Mouse (Mus musculus): ENCODE results near the gene Srms.
"Not testable (repeated sequence)": the region's sequence is repeated elsewhere in the genome, so short reads cannot be mapped to it uniquely, and the experiment has no call there.

The Srms gene

DNA sequence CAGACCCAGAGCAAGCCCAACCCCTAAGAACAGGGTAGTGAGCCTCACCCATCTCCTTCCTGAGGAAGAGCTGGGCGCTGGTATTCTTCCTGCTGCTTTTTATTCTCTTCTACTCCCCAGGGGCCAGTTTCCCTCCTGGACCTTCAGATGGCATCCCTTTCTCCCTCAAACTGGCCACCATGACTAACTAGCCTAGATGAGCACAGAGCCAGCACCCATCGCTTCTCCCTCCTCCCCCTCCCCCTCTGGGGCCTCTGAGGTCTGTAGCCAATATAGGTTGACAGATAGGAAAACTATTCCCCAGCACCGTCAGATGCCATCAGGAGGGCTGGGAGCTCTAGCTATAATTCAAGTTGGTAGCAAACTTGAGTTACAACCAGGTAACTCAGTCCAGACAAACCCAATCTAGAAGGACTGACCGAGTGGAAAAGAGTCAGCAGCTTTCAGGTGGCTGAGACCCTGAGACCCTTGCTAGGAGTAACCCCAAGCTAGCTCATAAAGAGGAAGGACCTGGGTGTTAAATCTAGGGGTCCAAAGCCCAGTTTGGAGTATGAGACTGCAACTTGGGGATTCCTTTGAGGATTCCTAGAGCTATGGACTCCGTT is 6.0 kb upstream of the Srms start:
- DNase-seq, result no peak

DNA sequence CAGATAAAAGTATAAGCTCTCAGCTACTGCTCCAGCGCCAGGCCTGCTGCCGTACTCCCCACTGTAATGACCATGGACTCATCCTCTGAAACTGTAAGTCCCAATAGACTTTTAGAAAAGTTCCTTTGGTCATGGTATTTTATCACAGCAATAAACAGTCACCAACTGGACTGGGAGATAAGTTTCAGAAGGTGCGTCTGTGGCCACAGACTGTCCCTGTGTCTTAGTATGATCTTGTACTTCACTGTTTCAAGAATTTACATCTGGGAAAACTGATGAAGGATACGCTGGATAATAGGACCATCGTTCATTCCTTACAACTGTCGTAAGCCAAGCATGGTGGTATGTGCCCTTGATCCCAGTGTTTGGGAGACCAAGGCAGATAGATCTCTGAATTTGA is 3.1 kb upstream of the Srms start:
- DNase-seq, result no peak

DNA sequence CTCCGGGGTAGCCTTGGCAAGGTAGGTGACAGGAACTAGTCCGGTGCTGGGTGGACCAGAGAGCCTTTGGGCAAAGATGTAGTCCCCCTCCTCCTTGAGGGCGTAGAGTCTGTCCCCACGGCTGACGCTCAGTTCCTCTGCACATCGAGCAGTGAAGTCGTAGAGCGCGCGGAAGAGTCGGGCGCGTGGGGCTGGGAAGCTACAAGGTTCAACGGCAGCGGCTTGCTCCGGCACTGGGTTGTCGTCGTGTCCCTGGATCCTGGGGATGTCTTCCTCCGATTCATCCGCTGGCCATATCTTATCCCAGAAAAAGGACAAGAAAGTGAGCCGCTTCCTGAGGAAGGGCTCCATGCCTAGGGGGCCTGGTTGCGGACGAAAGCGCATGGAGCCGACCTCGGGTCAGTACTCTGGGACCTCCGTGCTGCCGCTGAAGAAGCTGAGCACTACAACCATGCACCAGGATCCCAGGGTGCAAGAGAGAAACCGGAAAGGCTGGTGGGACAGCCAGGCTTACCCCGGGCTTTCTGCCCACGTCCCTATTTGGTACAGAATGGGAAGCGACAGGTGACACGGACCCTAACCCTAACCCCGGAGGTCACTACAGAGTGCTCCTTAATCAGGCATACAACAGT is 480 bp downstream of the Srms start:
- no peak for DNase-seq

DNA sequence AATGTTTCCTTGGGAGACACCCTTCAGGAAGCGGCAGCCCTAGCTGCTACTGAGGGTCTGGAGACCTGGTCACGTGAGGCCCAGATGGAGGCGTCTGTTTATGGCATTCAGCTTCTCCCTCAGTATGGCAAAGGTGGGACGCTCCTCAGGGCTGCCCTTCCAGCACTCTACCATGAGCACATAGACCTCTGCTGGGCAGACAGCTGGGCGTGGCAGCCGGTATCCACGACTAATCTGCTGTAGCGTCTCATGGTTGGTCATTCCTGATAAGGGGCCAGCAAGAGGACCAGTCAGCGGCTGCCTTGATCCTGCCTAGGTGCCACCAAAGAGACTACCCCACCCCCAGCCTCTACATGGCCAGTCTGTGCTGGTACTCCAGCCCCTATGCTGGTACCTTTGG is 6.9 kb downstream of the Srms start:
- DNase-seq, result no peak

DNA sequence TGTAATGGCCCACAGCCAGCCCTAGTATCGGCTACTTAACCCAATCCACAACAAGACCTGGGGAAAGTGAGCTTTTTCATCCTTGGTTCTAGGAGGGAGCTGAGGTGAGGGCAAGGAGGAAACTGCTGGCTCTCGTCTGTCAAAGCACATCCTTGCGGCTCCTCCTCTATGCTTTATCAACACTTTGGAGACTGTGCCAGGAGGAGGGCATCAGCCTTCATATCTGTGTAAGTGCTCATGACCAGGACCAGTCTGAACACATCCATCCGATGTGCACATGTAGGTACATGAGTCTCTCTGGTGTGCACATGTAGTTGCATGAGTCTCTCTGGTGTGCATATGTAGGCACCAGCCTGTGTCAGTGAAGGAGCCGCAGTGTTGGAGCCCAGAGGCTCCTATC is 7.3 kb downstream of the Srms start:
- DNase-seq, result no peak

DNA sequence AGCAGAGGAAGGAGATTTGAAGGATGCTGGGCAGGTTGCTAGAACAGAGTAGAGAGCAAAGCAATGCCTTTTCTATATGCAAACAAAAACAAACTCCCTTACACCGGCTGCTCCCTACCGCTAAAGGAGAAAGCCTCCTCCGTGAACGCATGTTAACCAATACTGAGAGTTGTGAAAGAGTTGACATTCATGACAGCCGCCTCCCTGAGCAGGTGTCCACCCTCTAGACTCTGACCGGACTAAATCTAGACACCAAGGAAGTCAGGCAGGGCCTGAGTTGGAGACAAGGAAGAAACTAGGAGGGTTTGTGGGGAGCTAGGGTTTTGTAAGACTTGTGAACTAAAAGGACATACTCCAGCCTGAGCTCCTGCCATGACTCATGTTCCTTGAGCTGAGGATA is 10.1 kb downstream of the Srms start:
- DNase-seq, result no peak

DNA sequence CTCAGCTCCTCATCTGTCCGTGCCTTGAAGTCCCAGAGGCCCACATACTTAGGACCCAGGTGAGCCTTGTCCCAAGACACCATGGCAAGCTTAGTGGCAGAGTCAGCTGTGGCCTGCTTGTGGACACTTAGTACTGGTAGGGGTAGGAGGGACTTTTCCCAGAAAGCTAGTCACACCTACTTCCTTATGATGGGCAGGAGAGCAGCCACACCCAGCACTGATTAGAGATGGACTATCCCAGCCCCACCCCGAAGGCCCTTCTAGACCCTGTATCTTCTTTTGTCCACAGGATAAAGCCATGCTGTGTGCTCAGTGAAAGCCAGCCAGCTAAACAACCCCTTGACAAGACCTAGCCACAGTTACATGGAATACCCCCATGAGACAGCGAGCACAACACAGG is 10.6 kb downstream of the Srms start, which contains the start of gene Ptk6:
Gene Ptk6 (minus strand): TSS at position 368 of the 400 bp plus-strand sequence.
- DNase-seq, result no peak

DNA sequence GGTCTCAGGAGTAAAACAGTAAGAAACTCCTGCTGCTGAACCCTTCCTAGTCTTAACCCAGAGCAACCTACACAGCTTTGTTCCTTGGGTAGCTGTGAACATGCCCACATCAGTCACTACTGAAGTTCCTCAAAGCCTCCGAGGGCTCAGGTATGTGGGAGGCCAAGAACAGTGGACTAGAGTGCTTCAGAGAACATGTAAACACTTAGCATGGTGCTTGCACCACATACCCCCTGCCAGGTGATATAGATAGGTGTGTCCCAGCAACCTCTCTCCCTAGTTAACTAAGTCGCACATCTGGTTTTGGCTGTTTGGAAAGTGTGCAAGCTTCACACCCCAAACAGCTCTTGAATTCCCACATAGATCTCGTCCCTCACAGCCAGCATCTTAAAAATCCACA is 11.4 kb downstream of the Srms start:
- DNase-seq, result no peak

DNA sequence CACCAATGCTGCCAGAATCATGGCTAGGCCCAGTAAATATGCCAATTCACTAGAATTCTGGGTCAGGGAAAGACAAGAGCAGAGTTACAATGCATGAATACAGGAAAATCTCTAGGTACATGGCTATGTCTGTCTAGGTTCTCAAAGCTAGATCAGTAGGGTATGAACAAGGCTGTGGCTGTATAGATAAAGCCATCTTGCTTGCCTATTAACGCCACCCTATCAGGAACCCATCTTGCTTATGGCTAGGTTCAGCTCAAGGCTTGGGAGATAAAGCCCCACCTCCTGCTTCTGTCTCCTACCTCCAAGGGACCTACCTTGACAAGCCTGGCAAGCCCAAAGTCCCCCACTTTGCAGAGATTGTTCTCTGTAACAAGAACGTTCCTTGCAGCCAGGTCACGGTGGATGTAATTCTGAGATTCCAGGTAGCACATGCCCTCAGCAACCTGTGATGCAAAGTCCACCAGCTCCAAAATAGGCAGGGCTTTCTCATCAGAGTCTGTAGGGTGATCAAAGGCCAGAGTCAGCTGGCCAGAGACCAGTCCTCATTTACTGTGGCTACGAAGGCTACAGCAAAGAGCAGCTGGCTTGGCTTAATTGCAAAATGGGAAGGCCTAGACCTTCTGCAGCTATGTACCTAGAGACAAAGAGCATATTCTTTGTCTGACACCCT is 16.2 kb downstream of the Srms start:
- DNase-seq, result no peak

DNA sequence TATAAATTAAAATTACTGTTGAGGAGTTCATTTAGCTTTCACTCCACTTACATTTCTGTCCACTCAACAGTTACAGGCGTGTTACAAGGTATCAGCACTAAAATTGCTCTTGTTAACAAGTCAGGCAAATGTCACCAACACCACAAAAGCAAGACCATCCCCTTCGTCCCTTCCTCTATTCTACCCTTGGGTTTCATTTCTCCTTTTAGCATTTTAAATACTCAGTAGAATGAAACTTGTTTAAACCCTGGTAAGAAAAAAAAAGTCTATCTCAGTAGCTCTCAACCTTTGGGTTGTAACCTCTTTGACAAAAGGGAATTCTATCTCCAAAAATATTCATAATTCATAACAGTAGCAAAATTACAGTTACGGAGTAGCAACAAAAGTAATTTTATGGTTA is 19.9 kb downstream of the Srms start:
- DNase-seq, result no peak

DNA sequence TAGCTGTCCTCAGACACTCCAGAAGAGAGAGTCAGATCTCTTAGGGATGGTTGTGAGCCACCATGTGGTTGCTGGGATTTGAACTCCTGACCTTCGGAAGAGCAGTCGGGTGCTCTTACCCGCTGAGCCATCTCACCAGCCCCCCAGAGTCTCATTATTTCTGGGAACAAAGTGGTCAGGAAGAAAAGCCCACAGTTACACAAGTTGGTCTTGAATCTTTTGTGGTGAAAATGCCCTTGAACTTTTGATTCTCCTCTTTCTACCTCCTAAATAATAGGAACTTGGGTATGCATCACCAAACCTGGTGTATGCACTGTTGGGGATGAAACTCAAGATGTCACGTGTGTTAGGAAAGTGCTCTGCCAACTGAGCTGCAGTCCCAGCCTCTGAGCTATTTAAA is 21.0 kb downstream of the Srms start:
- DNase-seq, result no peak

DNA sequence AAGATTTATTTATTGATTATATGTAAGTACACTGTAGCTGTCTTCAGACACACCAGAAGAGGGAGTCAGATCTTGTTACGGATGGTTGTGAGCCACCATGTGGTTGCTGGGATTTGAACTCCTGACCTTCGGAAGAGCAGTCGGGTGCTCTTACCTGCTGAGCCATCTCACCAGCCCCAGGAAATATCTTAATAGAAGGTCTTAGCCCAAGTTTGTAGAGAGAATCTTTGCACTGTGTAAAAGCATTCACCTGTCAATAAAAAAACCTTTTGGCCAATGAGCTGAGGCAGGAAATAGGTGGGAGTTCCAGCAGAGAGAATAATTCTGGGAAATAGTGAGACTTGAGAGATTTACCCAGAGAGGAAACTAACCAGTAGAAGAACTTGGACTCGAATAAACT is 21.6 kb downstream of the Srms start:
- not testable (repeated sequence) for DNase-seq

DNA sequence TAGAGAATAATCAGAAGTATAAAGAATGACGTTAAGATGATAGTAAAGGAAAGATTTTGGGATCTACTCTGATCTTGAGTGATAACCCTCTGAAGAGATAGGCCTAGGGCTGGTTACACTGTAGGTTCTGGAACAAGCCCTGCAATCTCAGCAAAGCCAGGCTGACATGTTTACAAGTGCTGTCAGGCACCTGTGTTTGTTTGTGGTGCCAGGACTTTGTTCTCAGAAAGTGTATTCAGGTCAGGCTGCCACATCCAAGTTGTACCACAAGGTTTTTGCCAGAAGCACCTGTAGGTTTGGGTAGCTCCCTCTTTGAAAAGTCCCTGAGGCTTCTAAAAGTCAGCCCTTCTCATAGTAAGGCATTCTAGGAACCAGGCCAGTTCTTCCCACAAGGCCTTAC is 23.7 kb downstream of the Srms start:
- no peak for DNase-seq

DNA sequence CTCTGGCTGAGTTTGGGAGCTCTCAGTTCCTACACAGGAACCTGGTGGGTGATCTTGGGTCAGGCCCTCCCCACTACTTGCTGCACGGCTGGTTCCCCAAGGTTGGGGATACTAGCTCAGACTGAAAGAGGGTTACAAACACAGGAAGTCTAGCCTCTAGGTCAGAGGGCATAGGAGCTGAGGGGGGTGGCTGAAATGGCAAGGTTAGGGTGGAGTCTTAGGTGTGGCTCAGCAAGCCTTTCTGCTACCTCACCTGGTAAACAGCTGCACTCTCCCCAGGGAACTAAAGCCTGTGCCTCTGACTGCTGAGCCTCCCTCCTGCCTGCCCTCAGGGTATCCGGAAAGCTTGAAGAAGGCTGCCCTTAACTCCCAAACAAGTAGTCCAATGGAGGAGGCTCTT is 24.3 kb downstream of the Srms start:
- DNase-seq, result no peak

DNA sequence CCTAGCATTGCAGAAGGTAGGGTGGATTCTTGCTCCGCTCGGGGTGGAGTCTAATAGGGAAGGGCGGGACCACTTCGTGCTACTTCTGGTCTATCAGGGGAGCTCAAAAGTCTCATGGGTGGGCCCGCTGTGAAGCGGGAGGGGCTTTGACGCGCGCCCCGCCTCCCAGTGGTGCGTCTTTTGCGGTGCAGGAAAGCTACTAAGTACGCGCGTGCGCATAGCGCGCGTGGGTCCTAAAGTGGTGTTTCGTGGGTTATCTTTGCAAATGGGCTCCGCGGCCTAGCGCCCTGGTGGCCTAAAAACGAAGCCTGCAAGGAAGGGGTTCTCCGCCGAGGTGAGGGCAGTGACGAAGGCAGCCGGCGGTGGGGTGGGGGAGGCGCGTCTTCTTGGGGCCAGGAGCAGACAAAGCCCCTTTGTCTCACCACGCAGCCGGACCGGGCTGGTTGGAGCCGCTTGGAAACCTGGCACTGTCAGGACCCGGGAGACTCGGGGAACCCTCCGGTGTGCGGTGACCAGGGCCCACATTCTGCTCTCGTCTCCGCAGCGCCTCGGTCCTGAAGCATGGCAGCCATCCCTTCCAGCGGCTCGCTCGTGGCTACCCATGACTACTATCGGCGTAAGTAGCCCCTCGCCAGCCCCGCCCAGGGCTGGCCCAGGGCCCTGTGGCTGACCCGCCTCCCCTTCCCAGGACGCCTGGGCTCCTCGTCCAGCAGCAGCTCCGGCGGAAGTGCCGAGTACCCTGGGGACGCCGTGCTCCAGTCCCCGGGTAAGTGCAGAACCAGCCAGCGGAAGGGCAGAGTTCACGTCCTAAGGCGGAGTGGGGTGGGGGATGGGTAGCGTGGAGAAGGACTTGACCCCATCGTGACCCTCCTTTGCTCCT is 25.6 kb downstream of the Srms start, which contains the start of gene Ppdpf:
Gene Ppdpf (plus strand): TSS at position 127 of the 880 bp plus-strand sequence.
- peak; percentile 95 for DNase-seq

DNA sequence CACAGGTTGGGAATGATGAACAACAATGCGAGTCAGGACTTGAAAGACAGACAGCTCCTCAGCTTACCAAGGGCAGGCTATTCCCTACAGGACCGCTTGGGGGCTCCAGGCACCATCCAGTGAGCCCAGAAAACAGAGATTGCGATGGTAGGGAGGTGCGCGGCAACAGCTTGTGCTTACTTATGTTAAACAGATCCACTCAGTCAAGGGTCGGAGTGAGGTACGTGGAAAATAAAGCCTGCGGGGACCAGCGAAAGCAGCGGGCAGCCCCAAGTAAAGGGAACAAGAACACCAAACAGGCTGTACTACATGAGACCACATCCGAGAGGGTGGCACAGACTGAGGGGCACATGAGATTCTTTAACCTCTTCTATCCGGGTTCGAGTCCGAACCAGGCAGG is 26.4 kb downstream of the Srms start:
- DNase-seq, result peak; percentile 87

DNA sequence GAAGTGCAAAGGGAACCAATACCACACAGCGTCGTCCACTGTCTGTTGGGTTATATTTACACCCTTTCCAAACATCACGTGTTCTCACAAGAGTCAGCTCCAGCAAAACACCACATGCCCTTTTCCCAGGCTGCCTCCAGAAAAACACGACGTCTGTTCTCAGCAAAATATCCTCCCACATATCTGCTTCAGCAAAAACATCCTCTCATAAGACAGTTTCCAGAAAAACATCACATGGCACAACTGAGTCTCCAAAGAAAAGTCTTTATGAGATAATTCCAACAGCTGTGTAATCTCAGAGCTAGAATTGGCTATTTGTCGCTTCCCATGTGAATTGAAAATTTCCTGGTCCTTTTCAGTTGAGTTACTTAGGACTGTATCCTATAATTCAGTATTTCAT is 32.1 kb downstream of the Srms start:
- no peak for DNase-seq

DNA sequence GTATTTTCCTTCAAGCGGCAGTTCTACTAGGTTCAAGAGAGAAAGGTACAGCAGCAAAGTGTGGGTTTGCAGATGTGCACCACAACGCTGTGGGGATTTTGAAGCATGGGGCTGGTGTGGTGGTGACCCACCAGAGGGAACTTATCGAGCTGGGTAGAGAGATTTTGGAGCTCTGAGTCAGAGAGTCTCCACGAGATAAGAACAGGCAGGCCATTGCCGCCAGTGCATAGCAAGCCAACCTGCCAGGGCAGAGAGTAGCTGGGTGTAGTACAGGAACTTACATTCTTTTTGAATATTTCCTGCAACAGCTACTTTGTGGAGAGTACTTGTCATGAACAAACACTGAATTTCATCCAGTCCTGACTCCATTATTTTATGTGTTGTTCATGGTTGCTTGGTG is 34.5 kb downstream of the Srms start:
- no peak for DNase-seq

DNA sequence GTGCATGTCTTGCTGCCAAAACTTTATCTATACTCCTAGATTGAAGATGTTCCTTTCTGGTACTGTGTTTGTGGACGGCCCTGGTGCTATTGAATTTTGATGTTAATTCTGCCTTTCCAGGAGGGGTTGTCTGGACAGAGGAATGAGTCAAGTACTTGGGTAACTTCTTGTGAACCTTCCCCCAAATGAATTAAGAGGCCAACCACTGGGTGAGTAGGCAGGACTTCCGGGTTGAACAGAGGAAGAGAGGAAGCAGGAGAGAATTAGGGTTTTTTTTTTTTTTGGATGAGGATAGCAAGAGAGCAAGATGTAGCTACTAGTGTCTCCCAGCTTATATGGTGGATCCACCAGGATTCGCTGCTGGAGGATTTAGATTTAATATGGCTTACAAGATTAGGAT is 35.0 kb downstream of the Srms start:
- DNase-seq, result no peak

DNA sequence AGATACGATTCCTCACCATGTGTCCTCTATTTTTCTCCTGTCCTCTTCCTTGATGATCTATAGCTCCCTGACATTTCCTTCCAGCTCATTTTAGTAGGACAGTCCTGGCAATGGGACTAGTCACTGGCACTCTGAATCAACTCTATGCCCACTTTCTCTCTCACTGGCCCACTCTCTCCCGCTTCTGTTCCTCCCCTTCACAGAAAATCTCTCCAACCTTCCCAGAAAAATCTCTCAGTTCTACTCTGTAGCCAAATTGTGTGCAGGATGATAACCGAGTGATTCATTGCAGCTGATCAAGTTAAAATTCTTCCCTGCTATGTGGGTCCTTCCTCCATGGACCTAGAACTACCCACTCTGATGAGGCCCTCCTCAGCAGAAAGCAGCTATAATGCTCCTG is 38.3 kb downstream of the Srms start:
- no peak for DNase-seq

DNA sequence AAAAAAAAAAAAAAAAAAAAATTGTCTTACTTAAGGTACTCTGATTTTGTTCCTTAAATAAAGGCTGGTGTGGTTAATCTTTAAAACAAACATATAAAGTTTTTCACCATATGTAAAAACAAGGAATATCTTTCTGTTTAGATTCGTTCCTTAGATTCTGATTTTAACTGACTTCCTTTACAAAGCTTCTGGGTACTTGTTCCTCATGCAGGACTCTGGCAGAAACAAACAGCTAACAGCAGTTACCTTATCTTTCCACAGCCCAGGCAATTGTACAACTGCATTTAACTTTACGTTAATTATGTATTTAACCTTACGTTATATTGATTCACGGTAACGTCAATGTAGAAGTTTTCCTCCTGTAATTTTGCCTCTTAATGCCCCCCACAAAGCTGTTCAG is 46.5 kb downstream of the Srms start:
- DNase-seq, result no peak

DNA sequence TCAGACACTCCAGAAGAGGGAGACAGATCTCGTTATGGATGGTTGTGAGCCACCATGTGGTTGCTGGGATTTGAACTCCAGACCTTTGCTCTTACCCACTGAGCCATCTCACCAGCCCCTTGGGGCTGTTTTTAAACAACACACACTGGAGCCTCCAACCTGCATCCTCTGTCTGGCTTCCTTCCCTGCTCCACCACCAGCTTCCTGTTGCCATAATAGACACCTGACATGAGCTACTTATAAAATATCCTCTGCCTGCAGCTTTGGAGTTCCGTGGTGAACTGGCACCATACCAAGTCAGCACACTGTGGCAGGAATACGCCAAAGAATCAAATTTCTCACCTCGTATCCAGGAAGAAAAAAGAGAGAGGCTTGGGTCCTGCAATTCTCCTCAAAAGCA is 52.2 kb downstream of the Srms start:
- no peak for DNase-seq

DNA sequence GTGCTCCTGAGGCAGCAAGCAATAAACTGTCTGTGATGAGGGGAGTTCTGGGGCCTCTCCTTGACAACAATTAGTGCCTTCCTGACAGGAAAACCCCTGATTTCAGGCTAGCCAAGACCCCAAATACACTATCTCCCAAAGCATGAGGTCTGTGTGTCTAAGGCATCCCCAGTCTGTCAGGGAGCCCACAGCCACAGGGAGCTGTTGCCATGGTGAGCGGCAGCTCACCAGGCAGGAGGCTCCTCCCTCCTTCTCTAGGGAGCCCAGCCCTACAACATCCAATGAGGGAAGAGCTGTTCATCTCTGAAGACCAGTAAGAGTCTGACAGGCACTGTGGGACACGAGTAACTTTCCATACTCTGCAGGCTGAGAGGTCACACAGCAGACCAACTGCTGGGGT is 53.2 kb downstream of the Srms start:
- DNase-seq, result peak; percentile 91

DNA sequence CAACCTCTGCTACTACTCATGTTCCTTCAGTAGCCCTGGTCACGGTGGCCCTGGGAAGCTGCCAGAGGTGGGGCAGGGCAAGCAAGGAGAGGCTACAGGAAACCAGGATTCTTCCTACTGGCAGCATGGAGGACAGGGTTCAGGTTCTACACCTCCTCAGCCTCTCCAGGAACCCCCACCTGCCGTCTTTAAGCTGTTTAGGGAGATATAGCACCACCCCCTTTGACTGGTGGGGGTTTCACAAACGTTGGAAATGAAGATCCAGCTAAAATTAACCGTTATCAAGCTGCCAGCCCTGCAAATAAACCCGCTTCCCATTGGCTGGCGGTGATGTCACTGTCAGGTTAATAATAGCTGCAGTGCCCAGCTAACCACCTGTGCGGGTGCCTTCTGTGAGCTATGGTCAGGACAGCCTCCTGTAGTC is 53.9 kb downstream of the Srms start:
- peak; percentile 87 for DNase-seq
